Mouse (Mus musculus) hindlimb bud, embryonic 11.5 days (tissue): Measurements from ENCODE around the gene Sowahc.

Experiments used
- DNase-seq: peaks from one replicate; pipeline ENCODE4 v3.0.0-alpha.2; 2012; ENCODE audit warnings: low read depth, low spot score; ENCODE audit errors: extremely low spot score

Gene Sowahc

GRCm38 (mm10) chr10:59221473-59222270, at the start of gene Sowahc, which contains the start of gene Sept10:
Gene Sowahc (plus strand): TSS chr10:59221953.
Gene Sept10 (minus strand): TSS chr10:59221847.
- DNase-seq = peak; percentile 64

- no peak for DNase-seq
Observed at GRCm38 (mm10) chr10:59172539-59172938, 49.2 kb upstream of the Sowahc start.

- no peak for DNase-seq
Observed at GRCm38 (mm10) chr10:59179620-59180019, 42.1 kb upstream of the Sowahc start.

- DNase-seq = no peak
Observed at GRCm38 (mm10) chr10:59182306-59182705, 39.4 kb upstream of the Sowahc start.

GRCm38 (mm10) chr10:59194891-59195290, 26.9 kb upstream of the Sowahc start:
- no peak for DNase-seq

- no peak for DNase-seq
Observed at GRCm38 (mm10) chr10:59196763-59197162, 25.0 kb upstream of the Sowahc start.

GRCm38 (mm10) chr10:59200011-59200410, 21.7 kb upstream of the Sowahc start:
- DNase-seq = no peak

GRCm38 (mm10) chr10:59220824-59221472, 805 bp upstream of the Sowahc start:
- DNase-seq = no peak

GRCm38 (mm10) chr10:59222271-59223101, 733 bp downstream of the Sowahc start:
- DNase-seq = no peak

- no peak for DNase-seq
Observed at GRCm38 (mm10) chr10:59223301-59223700, 1.5 kb downstream of the Sowahc start.

- no peak for DNase-seq
Observed at GRCm38 (mm10) chr10:59223890-59224289, 2.1 kb downstream of the Sowahc start.

- DNase-seq = no peak
Observed at GRCm38 (mm10) chr10:59225137-59225536, 3.4 kb downstream of the Sowahc start.

GRCm38 (mm10) chr10:59229205-59229820, 7.6 kb downstream of the Sowahc start:
- DNase-seq = no peak

- DNase-seq = no peak
Observed at GRCm38 (mm10) chr10:59235227-59235626, 13.5 kb downstream of the Sowahc start.

GRCm38 (mm10) chr10:59235847-59236246, 14.1 kb downstream of the Sowahc start:
- no peak for DNase-seq

- DNase-seq = no peak
Observed at GRCm38 (mm10) chr10:59236486-59236885, 14.7 kb downstream of the Sowahc start.

GRCm38 (mm10) chr10:59237757-59238156, 16.0 kb downstream of the Sowahc start:
- no peak for DNase-seq

GRCm38 (mm10) chr10:59241141-59241541, 19.4 kb downstream of the Sowahc start:
- DNase-seq = no peak

- DNase-seq = no peak
Observed at GRCm38 (mm10) chr10:59249531-59249930, 27.8 kb downstream of the Sowahc start.

- no peak for DNase-seq
Observed at GRCm38 (mm10) chr10:59250679-59251078, 28.9 kb downstream of the Sowahc start.

GRCm38 (mm10) chr10:59251980-59252379, 30.2 kb downstream of the Sowahc start:
- DNase-seq = no peak
